Mouse (Mus musculus): ENCODE data around the gene Trp53i13. TPM values are rescaled to one million over a fixed set of nuclear protein-coding genes. Genes with fewer than 3 reads are reported as not detected.

Gene Trp53i13
- polyA plus RNA-seq, 1 experiment from 2014 or later: 55.2 TPM

DNA sequence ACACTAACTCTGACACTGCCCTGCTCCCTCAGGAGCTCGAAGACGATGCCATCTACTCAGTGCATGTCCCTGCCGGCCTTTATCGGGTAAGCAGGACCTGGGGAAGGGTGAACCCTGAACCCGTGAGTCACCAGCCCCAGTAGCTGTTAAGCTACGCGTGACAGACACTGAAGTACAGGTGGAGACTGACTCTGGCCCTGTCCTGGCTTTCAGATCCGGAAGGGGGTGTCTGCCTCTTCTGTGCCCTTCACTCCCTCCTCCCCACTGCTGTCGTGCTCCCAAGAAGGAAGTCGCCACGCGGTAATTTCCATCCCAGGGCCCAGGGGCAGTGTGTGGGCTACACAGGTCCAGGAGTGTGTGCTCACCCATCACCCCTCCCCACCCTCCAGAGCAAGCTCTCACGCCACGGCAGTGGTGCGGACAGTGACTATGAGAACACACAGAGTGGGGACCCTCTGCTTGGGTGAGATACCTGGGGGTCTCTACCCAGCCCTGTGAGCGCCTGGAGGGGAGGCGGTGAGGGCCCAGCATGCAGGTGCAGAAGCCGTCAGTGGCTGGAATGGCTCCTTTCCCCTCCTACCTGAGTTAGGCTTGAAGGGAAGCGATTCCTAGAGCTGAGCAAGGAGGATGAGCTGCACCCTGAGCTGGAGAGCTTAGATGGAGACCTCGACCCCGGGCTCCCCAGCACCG, 10.3 kb downstream of the Trp53i13 start:
- Histone ChIP-seq H3K4me3 (no peak overlapping the region), H3K4me2 (no peak overlapping the region), H3K27ac (no peak overlapping the region), H3K36me3 (peaks cover 80% of the 10 kb centered on the region), H3K9me3 (no peaks in the 10 kb centered on the region), H3K9ac (no peak overlapping the region), H3K27me3 (no peaks in the 10 kb centered on the region), H3K4me1 (peaks cover 42% of the 10 kb centered on the region)
- no peak for ATAC-seq (ENCODE audit: insufficient number of reproducible peaks, insufficient read depth, low FRiP score, low TSS enrichment, low read depth)
- 89% methylated on average over 22 of the region's 22 CpGs for WGBS

DNA sequence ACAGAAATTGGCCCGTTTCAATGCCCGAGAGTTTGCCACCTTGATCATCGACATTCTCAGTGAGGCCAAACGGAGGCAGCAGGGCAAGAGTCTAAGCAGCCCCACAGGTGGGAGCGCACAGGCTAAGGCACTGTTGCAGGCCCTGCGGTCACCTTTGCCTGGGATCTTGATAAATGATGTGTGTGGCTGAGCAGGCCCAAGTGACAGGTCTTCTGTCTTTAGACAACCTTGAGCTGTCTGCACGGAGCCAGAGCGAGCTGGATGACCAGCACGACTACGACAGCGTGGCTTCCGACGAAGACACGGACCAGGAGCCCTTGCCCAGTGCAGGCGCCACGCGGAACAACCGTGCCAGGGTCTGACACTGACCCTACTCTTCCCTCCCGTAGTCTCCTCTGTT, 11.4 kb downstream of the Trp53i13 start:
- no peak overlapping the region for H3K4me2 ChIP-seq

DNA sequence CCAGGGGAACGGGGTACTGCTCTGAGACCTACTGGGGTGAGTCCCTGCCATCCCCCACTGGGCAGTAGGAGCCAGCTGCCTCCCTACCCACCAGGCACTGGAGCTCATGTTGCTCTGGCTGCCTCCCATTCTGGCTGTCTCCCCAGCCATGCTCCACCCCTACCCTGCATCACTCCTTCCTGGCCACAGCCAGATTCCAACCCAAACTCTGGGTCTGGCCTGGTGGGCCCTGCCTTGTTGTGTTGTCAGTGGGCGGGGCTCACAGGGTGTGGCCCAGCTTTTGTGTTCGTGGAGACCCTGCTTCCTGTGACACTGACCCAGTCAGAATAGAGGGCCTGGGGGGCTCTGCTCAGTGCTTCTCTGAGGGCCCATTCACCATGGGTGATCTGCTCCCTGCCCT, 12.3 kb downstream of the Trp53i13 start:
- Histone ChIP-seq H3K27ac (peak overlapping the region; percentile 18; the same call in 1 of the 2 replicates), H3K4me2 (no peak overlapping the region), H3K36me3 (peaks cover 80% of the 10 kb centered on the region), H3K4me1 (peaks cover 39% of the 10 kb centered on the region), H3K27me3 (no peaks in the 10 kb centered on the region), H3K9ac (peak overlapping the region; percentile 21; the same call in 1 of the 2 replicates), H3K4me3 (no peak overlapping the region), H3K9me3 (no peaks in the 10 kb centered on the region)
- ATAC-seq (ENCODE audit: insufficient number of reproducible peaks, insufficient read depth, low FRiP score, low TSS enrichment, low read depth): no peak
- WGBS: 57% methylated on average over 3 of the region's 3 CpGs

More for the DNA sequence above, 11.4 kb downstream of the Trp53i13 start:
- Histone ChIP-seq H3K4me3 (no peak overlapping the region), H3K9ac (no peak overlapping the region; the same call in 1 of the 2 replicates), H3K27me3 (no peaks in the 10 kb centered on the region), H3K36me3 (peaks cover 84% of the 10 kb centered on the region), H3K4me1 (peaks cover 45% of the 10 kb centered on the region), H3K9me3 (no peaks in the 10 kb centered on the region), H3K27ac (no peak overlapping the region)
- WGBS: 95% methylated on average over 19 of the region's 19 CpGs
- no peak for ATAC-seq (ENCODE audit: insufficient number of reproducible peaks, insufficient read depth, low FRiP score, low TSS enrichment, low read depth)

DNA sequence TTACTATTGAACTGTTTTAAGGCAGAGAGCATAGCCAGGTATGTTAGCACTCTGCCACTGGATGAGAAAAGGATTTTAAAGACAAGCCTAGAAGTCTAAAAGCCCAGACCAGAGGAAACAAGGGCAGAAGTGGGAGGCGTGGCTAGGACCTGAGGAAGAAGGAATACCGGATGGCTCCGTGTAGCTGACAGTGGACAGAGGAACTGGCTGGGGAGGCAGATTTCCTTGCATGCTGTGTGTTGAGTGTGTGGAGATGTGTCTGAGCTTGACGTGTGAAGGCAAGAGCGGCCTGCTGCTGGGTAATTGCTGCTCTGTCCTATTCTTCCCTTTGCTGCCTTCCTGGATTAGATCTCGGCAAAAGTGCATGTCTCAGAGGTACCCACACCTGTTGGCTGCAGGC, 13.3 kb downstream of the Trp53i13 start:
- no peak for ATAC-seq (ENCODE audit: insufficient number of reproducible peaks, insufficient read depth, low FRiP score, low TSS enrichment, low read depth)
- 82% methylated on average over 6 of the region's 6 CpGs for WGBS
- peak overlapping the region; percentile 21; the same call in 1 of the 2 replicates for H3K9ac ChIP-seq
- H3K27ac ChIP-seq: no peak overlapping the region
- peaks cover 75% of the 10 kb centered on the region for H3K36me3 ChIP-seq
- H3K4me1 ChIP-seq: peaks cover 41% of the 10 kb centered on the region
- H3K9me3 ChIP-seq: no peaks in the 10 kb centered on the region
- no peaks in the 10 kb centered on the region for H3K27me3 ChIP-seq
- H3K4me3 ChIP-seq: no peak overlapping the region
- no peak overlapping the region for H3K4me2 ChIP-seq

DNA sequence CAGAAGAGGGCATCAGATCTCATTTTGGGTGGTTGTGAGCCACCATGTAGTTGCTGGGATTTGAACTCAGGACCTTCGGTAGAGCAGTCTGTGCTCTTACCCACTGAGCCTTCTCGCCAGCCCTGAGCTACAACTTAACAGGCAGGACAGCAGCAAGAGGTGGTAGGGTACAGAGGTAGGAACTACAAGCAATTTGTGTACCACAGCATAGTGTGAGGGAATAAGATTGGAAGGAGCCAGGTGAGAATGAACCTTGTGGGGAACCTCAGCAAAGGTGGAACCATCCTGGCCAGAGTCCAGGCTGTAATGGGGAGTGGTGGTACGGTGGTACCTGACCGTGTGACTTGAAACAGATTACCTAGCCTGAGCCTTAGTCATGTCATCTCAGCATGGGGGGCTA, 13.8 kb downstream of the Trp53i13 start:
- Histone ChIP-seq H3K27me3 (no peaks in the 10 kb centered on the region), H3K9ac (no peak overlapping the region), H3K4me2 (no peak overlapping the region), H3K27ac (no peak overlapping the region), H3K4me1 (peaks cover 44% of the 10 kb centered on the region), H3K36me3 (peaks cover 71% of the 10 kb centered on the region), H3K9me3 (no peaks in the 10 kb centered on the region), H3K4me3 (no peak overlapping the region)
- no peak for ATAC-seq (ENCODE audit: insufficient number of reproducible peaks, insufficient read depth, low FRiP score, low TSS enrichment, low read depth)
- 93% methylated on average over 4 of the region's 4 CpGs for WGBS

DNA sequence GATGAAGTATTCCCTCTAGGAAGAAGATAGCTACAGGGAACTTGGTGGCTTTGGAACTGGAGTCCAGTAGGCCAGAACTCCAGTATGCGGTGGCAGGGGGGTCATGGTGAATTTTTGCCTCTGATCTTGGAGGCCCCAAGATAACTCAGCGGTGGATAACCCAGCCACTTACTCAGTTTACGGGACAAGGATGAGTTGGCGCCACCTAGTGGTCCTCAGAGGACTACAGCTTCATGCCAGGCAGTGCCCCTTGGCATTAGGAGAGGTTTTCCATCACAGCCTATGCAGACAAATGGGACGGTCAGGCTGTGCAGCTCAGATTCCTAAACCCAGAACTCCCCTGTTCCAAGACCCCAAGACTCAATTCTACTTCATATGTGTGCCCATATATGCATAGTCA, 14.4 kb downstream of the Trp53i13 start:
- no peak overlapping the region for H3K27ac ChIP-seq
- 25% methylated on average over 5 of the region's 5 CpGs for WGBS
- no peaks in the 10 kb centered on the region for H3K9me3 ChIP-seq
- H3K9ac ChIP-seq: no peak overlapping the region
- no peaks in the 10 kb centered on the region for H3K27me3 ChIP-seq
- H3K4me1 ChIP-seq: peaks cover 42% of the 10 kb centered on the region
- H3K4me2 ChIP-seq: no peak overlapping the region
- no peak for ATAC-seq (ENCODE audit: insufficient number of reproducible peaks, insufficient read depth, low FRiP score, low TSS enrichment, low read depth)
- no peak overlapping the region for H3K4me3 ChIP-seq
- peaks cover 65% of the 10 kb centered on the region for H3K36me3 ChIP-seq

DNA sequence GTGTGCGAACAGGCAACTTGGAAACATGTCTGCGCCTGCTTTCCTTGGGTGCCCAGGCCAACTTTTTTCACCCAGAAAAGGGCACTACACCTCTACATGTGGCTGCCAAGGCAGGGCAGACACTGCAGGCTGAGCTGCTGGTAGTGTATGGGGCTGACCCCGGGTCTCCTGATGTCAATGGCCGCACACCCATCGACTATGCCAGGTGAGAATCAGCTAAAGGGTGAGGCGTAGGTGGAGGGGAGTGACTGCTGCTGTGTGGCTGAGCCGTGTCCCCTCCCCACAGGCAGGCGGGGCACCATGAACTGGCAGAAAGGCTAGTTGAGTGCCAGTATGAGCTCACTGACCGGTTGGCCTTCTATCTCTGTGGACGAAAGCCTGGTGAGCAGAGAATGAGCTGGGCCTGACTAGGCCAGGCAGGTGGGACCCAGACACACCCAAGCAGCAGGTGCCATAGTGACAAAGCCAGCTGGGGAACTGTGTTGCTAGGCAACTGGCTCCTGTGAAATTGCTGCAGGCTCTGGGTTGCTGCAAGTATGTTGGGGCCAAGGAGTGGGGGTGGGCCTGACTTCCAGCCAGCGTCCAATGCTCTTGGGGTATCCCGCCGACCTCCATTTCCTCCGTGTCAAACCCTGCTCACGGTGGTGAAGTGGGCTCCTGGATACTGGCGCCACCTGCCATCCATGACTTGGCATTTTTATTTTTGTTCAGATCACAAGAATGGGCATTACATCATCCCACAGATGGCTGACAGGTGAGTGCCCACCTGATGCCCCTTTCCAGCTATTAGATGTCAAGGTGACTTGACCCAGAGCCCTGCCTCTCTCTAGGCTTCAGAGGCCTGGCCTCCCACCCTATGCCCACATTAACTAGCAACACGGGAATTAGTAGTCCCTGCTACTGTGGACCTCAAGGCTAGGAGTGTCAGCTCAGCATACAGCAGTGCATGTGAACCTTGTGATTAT, 15.1 kb downstream of the Trp53i13 start:
- ATAC-seq (ENCODE audit: insufficient number of reproducible peaks, insufficient read depth, low FRiP score, low TSS enrichment, low read depth): no peak
- Histone ChIP-seq H3K27me3 (no peaks in the 10 kb centered on the region), H3K4me2 (no peak overlapping the region), H3K9me3 (no peaks in the 10 kb centered on the region), H3K36me3 (peaks cover 57% of the 10 kb centered on the region), H3K4me3 (no peak overlapping the region), H3K9ac (no peak overlapping the region), H3K4me1 (peaks cover 42% of the 10 kb centered on the region), H3K27ac (no peak overlapping the region; the same call in 1 of the 2 replicates)
- WGBS: 82% methylated on average over 17 of the region's 17 CpGs

DNA sequence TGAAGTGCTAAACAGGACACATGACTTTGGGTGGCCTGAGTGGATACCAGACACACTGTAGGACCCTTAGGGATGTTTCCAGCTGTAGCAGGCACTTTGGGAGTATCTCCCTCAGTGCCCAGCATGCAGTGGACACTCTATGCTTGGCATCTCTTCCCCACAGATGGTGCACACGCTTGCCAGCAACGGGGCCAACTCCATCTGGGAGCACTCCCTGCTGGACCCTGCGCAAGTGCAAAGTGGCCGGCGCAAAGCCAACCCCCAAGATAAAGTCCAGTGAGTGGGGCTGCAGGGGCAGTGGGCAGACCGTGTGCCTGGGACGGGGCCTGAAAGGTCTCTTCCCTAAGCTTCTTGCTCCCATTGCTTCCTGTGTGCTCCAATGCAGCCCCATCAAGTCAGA, 16.4 kb downstream of the Trp53i13 start:
- Histone ChIP-seq H3K4me2 (no peak overlapping the region), H3K27me3 (no peaks in the 10 kb centered on the region), H3K9ac (no peak overlapping the region), H3K9me3 (no peaks in the 10 kb centered on the region), H3K36me3 (peaks cover 44% of the 10 kb centered on the region), H3K27ac (no peak overlapping the region), H3K4me1 (peaks cover 53% of the 10 kb centered on the region), H3K4me3 (no peak overlapping the region)
- WGBS: 83% methylated on average over 7 of the region's 7 CpGs
- no peak for ATAC-seq (ENCODE audit: insufficient number of reproducible peaks, insufficient read depth, low FRiP score, low TSS enrichment, low read depth)

DNA sequence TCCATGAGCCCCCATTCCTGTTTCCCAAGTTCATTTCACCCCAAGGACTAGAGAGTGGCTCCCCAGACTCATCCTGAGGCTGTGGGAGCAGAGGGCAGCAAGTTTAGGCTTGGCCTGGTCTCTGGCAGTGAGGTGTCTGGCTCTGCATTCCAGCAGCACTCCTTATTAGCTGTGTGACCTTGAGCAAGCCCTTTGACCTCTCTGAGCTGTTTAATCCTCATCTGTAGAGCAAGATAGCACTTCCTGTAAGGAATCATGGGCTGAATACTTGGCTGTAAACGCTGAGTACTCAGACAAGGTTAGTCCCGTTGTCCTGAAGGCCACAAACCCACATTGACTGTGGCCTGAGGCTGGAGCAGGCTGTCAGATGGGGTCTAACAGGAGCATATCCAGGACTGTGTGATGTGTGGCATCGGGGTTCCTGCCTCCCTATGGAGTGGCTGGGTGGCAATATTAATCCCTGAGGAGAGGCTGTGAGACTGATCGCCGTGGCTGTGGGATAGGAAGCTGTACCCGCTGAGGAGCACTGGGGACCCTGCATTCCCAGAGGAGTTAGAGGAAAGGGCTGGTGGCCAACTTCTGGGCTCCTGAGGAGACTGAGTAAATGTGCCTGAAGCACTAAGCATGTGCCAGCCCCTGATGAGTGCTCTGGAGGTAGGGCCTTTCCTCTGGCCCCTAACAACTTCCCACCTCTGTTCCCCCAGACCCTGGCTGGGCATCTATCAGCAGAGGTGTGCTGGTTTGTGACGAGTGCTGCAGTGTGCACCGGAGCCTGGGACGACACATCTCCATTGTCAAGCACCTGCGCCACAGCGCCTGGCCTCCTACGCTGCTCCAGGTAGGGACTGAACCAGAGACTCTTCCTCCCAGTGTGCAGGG, 17.3 kb downstream of the Trp53i13 start:
- Histone ChIP-seq H3K9me3 (no peaks in the 10 kb centered on the region), H3K27ac (no peak overlapping the region), H3K36me3 (peaks cover 36% of the 10 kb centered on the region), H3K4me2 (no peak overlapping the region), H3K4me3 (no peak overlapping the region), H3K27me3 (no peaks in the 10 kb centered on the region), H3K4me1 (peaks cover 56% of the 10 kb centered on the region), H3K9ac (0 out of 2 replicates have a peak overlapping the region, but pooled peaks have one; percentile 37)
- no peak for ATAC-seq (ENCODE audit: insufficient number of reproducible peaks, insufficient read depth, low FRiP score, low TSS enrichment, low read depth)
- whole genome bisulfite sequencing: 68% methylated on average over 12 of the region's 12 CpGs

DNA sequence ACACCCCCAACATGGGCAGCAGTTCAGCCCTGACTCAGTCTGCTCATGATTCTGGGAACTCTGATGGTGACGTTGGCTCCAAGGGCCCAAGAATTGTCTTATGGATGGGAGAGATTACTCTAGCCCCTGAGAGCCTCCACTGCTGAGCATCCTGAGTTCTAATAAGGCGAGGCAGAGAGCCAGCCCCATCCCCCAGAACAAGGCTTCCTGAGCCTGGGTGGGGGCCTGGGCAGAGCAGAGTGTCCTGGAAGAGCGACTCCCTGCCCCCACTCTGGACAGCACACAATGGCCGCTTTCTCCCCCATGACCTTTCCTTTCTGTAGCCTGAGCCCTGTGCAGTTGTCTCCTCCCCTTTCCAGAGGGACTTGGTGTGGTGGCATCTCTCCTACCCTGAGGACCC, 17.9 kb downstream of the Trp53i13 start:
- 0 out of 2 replicates have a peak overlapping the region, but pooled peaks have one; percentile 30 for H3K27ac ChIP-seq
- H3K4me2 ChIP-seq: no peak overlapping the region
- no peaks in the 10 kb centered on the region for H3K9me3 ChIP-seq
- H3K36me3 ChIP-seq: peaks cover 29% of the 10 kb centered on the region
- H3K9ac ChIP-seq: 0 out of 2 replicates have a peak overlapping the region, but pooled peaks have one; percentile 37
- no peak overlapping the region for H3K4me3 ChIP-seq
- WGBS: 48% methylated on average over 4 of the region's 4 CpGs
- no peaks in the 10 kb centered on the region for H3K27me3 ChIP-seq
- H3K4me1 ChIP-seq: peaks cover 50% of the 10 kb centered on the region
- no peak for ATAC-seq (ENCODE audit: insufficient number of reproducible peaks, insufficient read depth, low FRiP score, low TSS enrichment, low read depth)

DNA sequence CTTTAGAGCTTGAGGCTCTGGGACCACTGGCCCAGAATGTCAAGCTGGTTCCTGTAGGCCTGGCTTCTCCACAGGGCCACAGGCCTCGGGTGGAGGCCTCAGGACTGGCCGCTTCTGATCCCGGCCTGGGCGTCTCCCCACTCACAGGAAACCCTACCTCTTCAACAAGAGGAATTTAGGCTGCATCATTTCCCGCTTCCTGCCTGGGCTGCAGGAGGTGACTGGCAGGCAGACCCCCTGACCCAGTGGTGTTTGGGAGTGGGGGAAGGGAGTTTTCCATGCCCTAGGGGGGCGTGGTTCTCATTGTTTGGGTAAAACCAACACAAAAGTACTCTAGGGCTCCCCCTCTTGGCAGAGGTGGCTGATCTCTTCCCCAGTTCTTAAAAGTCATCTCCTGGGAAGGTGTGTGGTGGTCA, 18.4 kb downstream of the Trp53i13 start:
- H3K4me3 ChIP-seq: no peak overlapping the region
- ATAC-seq (ENCODE audit: insufficient number of reproducible peaks, insufficient read depth, low FRiP score, low TSS enrichment, low read depth): no peak
- no peaks in the 10 kb centered on the region for H3K9me3 ChIP-seq
- H3K4me1 ChIP-seq: peaks cover 51% of the 10 kb centered on the region
- H3K4me2 ChIP-seq: no peak overlapping the region
- WGBS: 26% methylated on average over 6 of the region's 6 CpGs
- H3K27ac ChIP-seq: peak overlapping the region; percentile 30; the same call in 1 of the 2 replicates
- H3K36me3 ChIP-seq: peaks cover 24% of the 10 kb centered on the region
- peak overlapping the region; percentile 46; the same call in 1 of the 2 replicates for H3K9ac ChIP-seq
- H3K27me3 ChIP-seq: no peaks in the 10 kb centered on the region

All from embryonic facial prominence, embryonic 13.5 days (tissue).